Mouse (Mus musculus) regulatory T cell (primary cell): ENCODE data around the gene Gm49320.

Experiments
- in situ Hi-C: fragments of 300-600 bp; cut with MboI, MseI; formaldehyde crosslinking; loops from one replicate; pipeline ENCODE4 v1.15.1; 2025; ENCODE audit warnings: high pct_unique_total_duplicates

The Gm49320 gene

DNA sequence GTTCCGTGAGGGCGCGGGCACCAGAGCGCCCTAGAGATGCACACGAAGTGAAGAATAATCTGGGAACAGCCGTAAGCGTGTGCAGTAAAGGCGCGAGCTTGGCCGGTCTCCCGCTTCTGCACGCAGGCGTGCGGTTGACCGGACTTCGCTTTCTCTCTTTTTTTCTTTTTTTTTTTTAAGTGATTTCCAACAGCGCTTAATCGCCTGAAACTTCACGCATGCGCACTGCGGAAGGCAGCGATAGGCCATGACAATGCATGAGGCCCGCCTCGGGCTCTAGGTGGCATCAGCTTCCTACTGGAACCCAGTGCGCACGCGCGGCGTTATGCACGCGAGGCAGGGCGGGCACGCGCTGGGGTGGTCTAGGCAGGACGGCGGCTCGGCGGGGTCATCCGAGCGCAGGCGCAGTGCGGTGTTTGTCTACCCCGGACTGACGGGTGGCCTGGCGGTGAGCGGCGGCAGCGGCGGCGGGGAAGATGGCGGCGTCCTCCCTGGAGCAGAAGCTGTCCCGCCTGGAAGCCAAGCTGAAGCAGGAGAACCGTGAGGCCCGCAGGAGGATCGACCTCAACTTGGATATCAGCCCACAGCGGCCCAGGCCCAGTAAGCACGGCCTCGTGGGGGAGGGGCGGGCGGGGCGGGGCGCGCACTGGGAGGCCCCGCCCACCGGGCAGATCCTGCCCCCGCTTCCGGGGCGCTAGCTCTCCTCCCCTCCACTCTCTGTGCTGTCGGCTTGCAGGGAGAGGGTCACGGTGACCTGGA, at the start of gene Gm49320, which contains the start of gene Map2k7:
Gene Gm49320 (plus strand): TSS at position 432 of the 759 bp plus-strand sequence.
Gene Map2k7 (plus strand): TSS at position 307 of the 759 bp plus-strand sequence.
- in situ Hi-C loops, result no loop called here

DNA sequence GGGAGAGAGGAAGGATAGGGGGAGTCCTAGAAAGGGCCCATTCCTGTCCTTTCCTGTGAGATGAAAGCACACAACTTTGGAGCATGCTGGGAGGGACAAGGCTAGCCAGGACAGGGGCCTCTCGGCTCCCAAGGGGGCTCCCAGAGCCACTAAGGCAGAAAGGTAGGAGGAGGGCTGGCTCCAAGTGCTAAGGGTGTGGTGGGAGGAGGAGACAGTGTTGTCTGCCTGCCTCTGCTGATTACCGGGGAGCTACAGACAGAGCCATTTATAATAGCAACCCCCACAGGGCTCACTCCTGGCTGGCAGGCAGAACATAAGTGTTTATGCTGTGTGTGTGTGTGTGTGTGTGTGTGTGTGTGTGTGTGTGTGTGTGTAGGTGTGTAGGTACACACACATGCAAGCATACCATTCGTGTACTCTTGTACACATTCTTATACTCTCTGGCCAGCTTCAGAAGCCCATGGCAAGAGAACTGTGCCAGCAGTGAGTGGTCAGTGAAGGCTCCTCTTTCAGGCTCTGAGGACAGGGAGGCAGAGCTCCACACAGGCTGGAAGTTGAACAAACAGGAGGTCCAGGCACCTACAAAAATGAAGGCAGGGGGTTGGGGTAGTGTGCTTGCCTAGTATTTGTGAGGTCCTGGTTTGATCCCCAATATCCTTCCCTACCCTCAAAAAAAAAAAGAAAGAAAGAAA, 49.5 kb upstream of the Gm49320 start:
- in situ Hi-C loops, result no loop called here

DNA sequence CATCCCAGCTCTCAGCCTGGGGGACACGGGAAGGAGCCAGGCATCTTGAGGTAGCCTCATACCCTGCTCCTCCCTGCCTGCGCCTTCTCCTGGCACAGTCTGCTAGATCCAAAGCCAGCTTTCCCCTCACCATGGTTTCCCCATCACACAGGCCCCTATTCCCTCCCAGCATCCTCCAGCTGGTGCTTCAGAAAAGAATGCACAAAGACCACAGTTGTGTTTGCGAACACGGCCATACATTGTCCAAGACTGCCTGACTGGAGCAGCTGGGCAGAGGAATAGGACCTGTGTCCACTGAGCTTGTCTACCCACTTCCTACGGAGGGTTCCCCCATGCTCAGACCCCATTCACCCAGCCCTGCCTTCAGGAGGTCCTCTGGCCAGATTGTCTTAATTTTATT, 46.4 kb upstream of the Gm49320 start:
- in situ Hi-C loops, result no loop called here

- in situ Hi-C loops, result no loop called here
These were observed 45.7 kb upstream of the Gm49320 start for GRCm38 (mm10) chr8:4192807-4193587.

GRCm38 (mm10) chr8:4193588-4193894, 45.1 kb upstream of the Gm49320 start:
- in situ Hi-C loops, result no loop called here

GRCm38 (mm10) chr8:4201321-4201720, 37.3 kb upstream of the Gm49320 start:
- in situ Hi-C loops, result no loop called here

DNA sequence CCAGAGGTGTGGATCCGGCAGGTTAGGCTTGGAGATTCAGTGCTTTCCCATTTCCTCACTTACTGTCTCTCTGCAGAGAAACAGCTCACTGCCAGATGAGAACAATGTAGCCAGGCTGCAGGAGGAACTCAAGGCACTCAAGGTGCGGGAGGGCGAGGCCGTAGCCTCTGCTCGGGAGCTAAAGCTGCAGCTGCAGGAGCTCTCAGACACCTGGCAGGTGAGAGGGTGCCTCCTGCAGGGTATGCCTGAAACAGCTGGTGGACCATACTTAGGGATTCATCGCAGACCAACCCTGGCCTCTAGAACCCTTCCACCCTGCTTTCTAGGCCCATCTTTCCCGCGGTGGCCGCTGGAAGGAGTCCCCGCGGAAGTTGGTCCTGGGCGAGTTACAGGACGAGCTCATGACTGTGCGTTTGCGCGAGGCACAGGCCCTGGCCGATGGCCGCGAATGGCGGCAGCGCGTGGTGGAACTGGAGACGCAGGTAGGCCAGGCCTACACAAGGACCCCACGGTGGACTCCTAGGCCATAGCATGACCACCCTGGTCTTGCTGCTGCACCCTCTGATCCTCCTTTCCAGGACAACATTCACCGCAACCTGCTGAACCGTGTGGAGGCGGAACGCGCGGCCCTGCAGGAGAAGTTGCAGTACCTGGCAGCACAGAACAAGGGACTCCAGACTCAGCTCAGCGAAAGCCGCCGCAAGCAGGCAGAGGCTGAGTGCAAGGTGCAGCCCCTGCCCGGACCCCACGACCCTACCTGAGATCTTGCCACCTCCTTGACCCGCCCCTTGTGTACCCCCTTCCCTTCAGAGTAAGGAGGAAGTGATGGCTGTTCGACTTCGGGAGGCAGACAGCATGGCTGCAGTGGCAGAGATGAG, 33.2 kb upstream of the Gm49320 start:
- in situ Hi-C loops, result no loop called here

DNA sequence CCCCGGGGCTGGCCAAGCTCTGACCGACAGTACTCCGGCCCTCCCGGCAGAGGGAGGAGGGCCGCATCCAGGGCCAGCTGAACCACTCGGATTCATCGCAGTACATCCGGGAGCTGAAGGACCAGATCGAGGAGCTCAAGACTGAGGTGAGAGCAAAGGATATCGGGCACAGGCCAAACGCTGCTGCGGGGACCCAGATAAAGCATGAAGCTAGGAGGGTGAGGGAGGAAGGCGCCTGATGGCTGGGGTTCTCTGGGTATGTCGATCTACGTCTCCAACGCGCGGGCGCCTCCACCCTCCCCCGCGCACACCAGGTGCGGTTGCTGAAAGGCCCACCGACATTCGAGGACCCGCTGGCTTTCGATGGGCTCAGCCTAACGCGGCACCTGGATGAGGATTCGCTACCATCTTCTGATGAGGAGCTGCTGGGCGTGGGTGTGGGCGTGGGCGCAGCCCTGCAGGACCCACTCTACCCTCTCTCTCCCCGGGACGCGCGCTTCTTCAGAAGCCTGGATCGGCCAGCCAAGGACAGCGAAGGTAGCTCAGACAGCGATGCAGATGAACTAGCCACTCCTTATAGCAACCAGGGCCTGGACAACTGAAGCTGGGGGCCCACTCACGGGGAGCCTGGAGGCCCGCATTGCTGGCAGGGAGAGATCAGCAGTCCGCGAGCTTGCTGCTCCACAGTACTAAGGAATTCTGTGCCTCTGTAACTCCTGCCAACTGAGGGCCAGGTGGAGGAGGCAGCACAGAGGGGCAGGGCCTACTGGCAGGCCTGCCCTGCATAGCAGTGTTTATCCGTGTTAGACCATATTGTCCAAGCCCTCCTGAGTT, 32.3 kb upstream of the Gm49320 start:
- in situ Hi-C loops, result no loop called here

DNA sequence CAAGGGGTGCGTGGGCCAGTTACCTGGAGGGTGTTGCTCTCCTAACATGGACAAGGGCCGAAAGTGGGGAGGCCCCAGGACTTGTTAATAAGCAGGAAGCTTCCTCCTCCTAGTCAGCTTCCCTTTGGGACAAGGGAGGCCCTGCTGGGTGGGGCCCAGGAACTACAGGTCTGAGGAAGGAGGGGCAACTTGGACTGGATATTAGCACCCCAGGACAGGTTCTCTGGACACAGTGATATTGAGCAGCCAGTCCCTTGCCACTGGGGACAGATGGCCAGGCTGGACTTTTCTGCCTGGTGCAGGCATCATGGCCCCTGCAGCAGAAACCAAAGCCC, 31.7 kb upstream of the Gm49320 start:
- in situ Hi-C loops, result no loop called here

GRCm38 (mm10) chr8:4211097-4211496, 27.6 kb upstream of the Gm49320 start:
- in situ Hi-C loops, result no loop called here

- in situ Hi-C loops, result no loop called here
These were observed 25.9 kb upstream of the Gm49320 start for GRCm38 (mm10) chr8:4212809-4213209.

GRCm38 (mm10) chr8:4213210-4214005, 25.3 kb upstream of the Gm49320 start:
- in situ Hi-C loops, result no loop called here

DNA sequence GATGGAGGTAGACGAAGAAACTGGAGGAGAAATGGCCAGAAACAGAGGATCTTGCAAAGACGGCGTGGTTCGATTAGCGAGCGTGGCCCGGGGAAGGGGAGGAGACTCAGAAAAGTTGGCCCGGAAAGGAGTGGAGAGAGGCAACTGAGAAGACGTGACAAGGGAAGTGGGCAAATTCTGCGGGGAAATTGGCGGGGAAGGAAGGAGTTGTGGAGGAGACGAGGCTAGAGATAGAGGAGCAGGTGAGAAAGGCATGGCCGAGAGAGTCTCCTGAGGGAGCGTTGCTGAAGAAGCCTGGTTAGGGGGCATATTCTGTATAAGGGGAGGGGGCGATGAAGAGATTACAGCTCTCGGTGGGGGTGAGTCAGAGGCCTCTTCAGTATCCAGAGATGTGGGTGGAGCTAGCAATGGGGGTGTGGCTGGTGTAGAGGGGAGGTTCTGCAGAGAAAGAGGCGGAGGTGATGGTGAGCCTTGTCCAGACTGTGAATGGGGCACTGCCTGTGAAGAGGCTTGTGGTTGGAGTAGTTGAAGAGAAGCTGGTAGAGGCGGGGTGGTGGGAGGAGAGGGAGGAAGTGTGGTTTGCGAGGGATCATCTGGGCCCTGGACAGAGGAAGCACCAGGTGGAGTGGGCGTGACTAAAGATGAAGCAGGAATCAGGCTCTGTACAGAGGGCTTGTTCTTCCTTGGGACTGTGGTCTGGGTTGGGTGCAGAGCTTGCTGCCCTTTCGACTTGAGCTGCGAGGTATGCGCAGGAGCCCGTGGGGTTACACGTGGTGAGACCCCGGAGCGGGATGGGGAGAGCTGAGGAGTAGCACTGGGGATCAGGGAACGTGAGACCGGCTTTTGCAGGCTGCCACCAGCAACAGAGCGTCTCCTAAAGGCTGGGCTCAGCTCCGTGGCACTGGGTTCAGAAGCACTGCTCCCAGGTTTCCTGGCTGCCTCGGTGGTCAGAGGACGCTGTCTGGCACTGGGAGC, 24.4 kb upstream of the Gm49320 start:
- in situ Hi-C loops, result no loop called here

DNA sequence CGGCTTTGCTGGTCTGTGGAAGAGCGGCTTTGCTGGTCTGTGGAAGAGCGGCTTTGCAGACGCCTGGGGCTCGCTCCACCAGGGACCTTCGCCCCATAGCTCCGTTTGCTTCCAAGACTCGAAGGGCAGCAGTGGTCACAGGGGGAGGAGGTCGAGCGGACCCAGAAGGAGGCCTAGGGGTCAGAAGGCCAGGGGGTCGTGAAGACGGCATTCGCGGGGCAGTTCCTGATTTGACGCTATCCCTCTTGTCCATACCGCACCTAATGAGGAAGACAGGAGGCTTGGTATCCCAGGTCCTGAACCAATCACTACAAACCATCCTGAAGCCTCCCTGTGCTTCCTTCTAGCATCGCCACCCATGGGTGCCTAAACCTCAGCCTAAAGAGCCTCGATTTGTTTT, 22.4 kb upstream of the Gm49320 start:
- in situ Hi-C loops, result no loop called here

DNA sequence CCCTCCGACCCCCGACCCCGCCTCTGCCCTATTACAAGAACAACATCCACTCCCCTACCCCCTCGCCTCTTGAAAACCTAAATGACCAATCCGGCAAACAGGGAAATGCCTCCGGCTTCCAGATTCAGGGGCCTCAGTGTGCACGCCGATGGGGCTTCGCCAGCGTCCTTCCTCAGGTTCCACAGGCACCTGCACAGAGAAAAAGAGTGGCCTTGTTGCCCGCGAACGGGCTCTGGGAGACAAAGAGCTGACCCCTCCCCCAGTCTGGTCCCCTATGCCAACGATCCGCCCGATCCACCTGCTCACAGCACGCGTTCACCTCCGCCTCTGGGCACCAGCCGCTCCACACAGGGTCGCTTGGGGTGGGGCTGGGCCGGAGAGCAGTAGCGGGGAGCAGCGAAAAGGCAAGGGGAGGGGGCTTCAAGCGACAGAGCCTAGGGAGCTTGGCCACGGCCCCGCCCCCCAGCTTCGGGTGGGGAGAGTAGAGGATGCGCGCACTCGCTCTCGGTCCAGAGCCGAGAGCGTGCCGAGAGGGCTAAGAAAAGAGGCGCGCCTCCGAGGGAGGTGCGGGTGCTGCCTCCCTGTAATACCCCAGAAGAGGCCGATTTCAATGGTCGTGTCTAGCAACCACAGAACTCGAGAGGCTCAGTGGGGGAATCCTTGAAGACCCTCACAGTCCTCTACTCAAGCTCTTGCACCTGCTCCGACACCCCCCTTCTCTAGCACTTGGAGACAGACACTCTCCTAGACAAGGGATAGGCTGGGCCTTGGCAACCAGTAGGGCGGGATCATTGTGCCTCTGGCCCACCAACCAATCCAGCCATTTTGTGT, 21.7 kb upstream of the Gm49320 start, which contains the start of gene Prr36:
Gene Prr36 (minus strand): TSS at position 669 of the 831 bp plus-strand sequence.
- in situ Hi-C loops, result no loop called here

DNA sequence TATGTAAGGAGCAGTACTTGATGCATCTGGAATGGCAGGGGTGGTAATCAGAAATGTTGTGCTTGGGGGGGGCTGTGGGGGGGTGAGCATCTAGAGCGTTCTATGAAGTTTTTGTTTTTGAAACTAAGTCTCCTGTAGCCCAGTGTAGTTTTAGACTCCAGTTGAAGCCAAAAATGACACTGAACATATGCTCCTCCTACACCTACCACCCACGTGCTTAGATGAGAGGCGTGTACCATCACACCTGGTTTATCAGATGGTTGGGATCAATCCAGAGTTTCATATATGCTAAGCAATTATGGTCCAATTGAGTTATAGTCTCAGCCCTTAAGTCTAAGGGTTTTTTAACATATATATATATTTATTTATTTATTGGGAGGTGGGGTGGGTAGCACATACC, 19.0 kb upstream of the Gm49320 start:
- in situ Hi-C loops, result no loop called here

- in situ Hi-C loops, result no loop called here
These were observed 16.6 kb upstream of the Gm49320 start for GRCm38 (mm10) chr8:4222059-4222458.

GRCm38 (mm10) chr8:4226323-4226722, 12.3 kb upstream of the Gm49320 start:
- in situ Hi-C loops, result no loop called here
